Mouse (Mus musculus) ES-E14 (cell line): ENCODE measurements around the gene Gm10065.
A peak's percentile ranks its signal among the peaks of the same experiment; 100 is the strongest.

Source experiments
- CHD2 ChIP-seq: IDR thresholded peaks from 2 replicates; pipeline ENCODE4 v1.6.1; 2014; ENCODE audit warnings: mild to moderate bottlenecking, low read depth, low read length, inconsistent platforms
- HCFC1 ChIP-seq: IDR thresholded peaks from 2 replicates; pipeline ENCODE4 v1.6.1; 2012; ENCODE audit warnings: low read length, inconsistent platforms, borderline replicate concordance; ENCODE audit not compliant: insufficient read depth
- MAFK ChIP-seq: IDR thresholded peaks from 2 replicates; pipeline ENCODE4 v1.6.1; 2014; ENCODE audit warnings: mild to moderate bottlenecking, low read depth, low read length, inconsistent platforms; ENCODE audit not compliant: insufficient read depth
- ZC3H11A ChIP-seq: IDR thresholded peaks from 2 replicates; pipeline ENCODE4 v1.6.1; 2012; ENCODE audit warnings: low read depth, mild to moderate bottlenecking, inconsistent platforms, low read length, borderline replicate concordance
- ZNF384 ChIP-seq: IDR thresholded peaks from 2 replicates; pipeline ENCODE4 v1.6.1; 2012; ENCODE audit warnings: low read depth, low read length, inconsistent platforms

GRCm38 (mm10) chr13:21441207-21441572 lies 38.1 kb downstream of the Gm10065 start:
- peak; percentile 88 for TF ChIP-seq ZNF384
- no peak for TF ChIP-seq MAFK
- no peak for TF ChIP-seq HCFC1
- TF ChIP-seq ZC3H11A, result no peak
- TF ChIP-seq CHD2, result no peak
